Mouse (Mus musculus) lung, postnatal 36 days (tissue): Measurements from ENCODE around the gene Olfr935.

Experiments
- DNase-seq: peaks from one replicate; pipeline ENCODE4 v3.0.0; 2022; ENCODE audit warnings: mixed read lengths

The Olfr935 gene

DNA sequence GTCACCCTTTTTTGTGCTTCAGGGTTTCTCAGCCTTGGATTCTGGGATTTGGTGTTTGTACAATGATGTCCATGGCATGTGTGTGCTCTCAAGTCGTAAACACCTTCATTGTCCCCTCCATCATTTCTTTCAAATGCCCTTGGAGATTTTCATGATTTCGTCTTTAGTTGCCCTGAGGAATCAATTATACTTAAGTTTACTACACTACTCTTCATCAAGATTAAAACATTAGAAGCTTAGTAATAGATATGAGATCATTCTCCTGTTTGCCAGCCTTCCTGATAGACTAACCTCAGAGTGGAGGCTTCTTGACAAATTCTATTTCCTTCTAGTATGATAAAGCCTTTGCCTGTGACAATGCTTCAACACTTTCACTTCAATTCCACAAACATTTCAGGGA is at the start of gene Olfr935:
TSS of gene Olfr935 (minus strand) at position 101 of the 400 bp plus-strand sequence.
- DNase-seq: no peak

DNA sequence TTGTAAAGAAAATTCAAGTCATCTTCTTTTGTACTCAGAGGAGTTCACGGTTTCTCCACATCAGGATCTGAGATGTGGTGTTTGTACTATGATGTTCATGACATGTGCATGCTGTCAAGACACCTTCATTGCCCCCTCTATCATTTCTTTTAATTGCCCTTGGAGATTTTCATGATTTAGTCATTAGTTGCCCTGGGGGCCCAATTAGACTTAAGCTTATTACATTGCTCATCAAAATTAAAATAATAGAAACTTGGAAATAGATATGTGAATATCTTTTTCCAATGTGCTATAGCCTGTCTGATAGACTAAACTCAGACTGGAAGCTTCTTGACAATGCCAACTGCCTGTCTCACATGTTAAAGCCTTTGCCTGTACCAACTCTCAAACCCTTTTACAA is 23.8 kb upstream of the Olfr935 start, which contains the start of gene Olfr146:
TSS of gene Olfr146 (minus strand) at position 101 of the 400 bp plus-strand sequence.
- DNase-seq: no peak

DNA sequence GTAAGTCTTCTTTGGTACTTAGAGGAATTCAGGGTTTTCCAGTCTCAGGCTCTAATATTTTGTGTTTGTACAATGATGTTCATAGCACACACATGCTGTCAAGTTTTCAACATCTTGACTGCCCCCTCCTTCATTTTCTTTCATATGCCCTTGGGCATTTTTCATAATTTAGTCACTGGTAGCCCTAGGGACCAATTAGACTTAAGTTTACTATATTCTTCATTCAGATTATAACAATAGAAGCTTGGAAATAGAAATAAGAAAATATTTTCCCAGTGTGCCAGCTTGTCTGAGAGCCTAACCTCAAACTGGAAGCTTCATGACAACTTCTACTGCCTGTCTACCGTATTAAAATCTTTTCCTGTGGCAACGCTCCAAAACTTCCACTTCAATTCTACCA is 11.3 kb downstream of the Olfr935 start, which contains the start of gene Olfr934:
TSS of gene Olfr934 (minus strand) at position 101 of the 400 bp plus-strand sequence.
- no peak for DNase-seq

DNA sequence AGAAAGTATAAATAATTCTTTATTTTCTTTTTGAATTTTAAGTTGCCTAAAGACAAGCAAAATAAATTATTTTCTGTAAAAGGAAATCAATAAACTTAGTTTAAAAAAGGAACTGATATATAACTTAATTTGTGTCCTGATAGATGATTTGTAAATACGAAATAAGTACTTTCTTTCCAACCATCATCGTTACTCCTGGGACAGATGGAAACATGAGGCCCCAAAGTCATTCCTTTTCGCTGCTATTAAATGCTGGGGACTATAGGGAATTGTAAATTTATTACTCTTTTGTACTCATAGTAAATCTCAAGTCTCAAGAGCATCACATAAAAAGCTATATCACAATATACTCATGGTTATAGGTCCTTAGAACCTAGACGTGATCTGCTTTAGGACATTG is 27.5 kb downstream of the Olfr935 start, which contains the start of gene Olfr933:
TSS of gene Olfr933 (plus strand) at position 301 of the 400 bp plus-strand sequence.
- DNase-seq: no peak

DNA sequence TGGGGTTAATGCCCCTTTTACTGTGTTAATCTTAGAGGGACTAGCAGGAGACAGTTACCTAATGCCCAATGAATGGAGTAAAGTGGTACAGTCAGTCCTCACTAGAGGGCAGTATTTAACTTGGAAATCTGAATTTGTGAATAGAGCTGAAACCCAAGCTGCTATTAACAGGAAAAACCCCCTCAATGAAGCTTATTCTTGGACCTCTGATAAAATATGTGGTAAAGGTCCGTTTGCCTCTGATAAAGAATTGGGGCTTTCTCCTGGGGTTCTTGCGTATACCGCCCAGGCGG is 45.4 kb downstream of the Olfr935 start:
- DNase-seq: no peak

DNA sequence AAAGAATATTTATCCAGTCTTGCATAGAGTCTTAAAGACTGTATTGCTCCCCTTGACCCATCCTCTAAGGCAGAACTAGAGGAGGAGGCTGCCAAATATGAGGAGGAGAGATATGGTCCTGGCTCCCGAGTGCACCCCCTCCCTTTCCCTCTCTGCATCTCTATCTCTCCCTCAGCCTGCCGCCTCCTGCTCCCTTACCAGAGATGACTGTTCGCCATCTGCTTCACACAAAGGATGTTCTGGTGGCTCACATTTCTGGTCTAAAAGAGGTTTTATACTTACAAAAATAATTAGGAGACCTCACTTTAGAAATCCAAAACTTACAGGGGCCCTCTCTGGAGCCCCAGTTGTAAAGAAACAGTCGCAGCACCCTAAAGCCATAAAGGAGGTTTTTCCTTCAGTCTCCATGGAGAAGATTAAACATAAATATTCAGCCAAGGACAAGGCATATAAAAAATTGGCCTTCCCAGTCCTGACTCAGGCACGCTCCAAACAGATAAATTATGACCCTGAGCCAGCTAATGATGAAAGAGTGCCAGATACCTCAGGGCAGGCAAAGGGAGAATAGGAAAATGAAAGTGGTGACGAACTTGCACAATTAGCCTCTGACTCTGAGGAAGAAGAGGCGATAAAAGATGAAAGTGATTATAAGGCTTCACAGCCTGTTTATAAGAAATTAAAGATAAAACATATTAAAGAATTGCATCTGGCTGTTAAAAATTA is 45.9 kb downstream of the Olfr935 start:
- no peak for DNase-seq
